Mouse (Mus musculus) embryo, embryonic 10.5 days (tissue): ENCODE measurements around the gene Nat9.

Experiments used
- DNase-seq: peaks from one replicate; pipeline ENCODE4 v3.0.0-alpha.2; 2015; ENCODE audit warnings: low spot score

Gene Nat9

DNA sequence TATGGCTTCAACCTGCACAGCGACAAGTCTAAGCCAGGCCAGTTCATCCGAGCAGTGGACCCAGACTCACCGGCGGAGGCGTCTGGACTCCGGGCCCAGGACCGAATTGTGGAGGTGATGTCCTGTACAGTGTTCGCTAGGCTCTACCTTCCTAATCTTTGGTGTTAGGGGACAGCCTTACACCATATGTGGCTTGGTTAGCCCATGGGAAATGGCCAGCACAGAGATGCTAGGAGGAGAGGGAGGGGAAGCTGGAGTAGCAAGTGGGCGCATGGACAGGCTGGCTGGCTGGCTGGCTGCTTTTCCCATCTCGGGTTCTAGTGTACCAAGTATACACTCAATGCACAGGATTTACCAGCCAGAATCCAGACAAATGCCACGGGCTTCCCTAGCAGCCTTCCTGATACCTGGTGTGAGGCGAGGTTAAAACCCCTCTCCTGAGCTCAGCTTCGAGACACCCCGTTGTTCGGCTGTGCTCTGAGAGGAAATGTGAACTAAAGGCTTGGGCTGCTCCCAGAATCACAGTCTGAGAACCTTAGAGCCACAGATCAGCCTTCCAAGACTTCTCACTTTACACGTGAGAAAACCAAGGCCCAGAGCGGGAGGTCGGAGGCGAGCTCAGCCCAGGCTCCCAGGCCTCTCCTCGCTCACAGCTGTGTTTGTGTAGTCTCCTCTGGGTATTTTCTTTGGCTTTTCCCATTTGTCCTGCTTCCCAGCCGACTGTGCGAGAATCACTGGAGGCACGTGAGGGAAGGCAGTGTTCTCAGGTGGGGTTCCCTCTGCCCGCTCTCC lies 11.1 kb downstream of the Nat9 start:
- DNase-seq, result no peak

DNA sequence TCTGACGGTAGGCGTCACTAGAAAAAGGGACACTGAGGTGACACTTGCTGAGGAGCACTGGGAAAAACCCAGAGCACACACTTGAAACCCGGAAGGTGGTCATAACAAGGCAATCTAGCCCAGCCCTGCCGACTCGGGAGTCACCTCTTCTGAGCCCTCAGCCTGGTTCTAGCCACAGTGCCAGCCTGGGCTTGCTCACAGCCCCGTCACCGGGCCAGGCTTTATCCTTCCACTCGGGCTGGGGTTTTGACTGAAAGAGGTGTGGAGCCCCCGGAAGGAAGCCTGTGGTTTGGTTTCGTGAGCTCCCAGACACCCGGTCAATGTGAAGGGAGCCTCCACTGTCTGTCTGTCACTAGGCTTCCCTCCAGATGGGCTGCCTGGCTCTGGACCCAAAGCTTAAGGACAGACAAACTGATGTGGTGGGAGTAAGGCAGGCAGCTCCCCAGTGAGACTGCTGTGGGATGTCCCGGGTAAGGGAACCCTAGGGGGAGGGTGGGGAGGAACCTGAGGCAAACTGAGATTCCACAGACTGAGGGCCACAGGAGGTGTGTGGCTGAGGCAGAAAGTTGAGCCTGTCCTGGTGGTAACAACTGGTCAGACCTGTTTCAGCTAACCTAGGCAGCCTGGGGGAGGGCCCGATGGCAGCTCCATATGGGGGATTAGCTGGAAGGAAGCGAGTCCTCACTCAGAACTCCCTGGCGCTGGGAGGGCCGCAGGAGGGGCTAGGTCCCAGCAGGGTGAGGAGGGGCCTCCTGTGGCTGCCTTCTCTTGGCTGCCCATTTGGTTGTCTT lies 13.9 kb downstream of the Nat9 start:
- no peak for DNase-seq

DNA sequence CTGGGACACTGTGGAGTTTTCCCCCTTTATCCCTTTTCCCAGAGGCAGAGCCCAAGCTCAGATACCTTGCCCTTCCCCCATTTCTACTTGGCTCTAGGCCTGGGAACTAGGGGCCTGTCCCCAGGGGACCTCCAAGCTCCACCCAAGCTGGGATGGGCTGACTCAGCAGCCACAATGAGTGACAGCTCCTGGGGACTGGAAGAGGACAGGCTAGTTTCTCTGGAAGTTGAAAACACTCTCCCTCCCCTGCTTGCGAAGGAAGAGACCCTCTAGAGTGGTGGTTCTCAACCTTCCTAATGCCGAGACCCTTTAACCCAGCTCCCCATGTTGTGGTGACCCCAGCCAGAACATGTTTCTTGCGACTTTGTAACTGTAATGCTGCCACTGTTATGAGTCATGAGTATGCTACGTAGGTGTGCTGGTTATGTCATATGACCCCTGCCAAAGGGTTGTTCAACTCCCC lies 14.8 kb downstream of the Nat9 start:
- DNase-seq, result peak; percentile 60

DNA sequence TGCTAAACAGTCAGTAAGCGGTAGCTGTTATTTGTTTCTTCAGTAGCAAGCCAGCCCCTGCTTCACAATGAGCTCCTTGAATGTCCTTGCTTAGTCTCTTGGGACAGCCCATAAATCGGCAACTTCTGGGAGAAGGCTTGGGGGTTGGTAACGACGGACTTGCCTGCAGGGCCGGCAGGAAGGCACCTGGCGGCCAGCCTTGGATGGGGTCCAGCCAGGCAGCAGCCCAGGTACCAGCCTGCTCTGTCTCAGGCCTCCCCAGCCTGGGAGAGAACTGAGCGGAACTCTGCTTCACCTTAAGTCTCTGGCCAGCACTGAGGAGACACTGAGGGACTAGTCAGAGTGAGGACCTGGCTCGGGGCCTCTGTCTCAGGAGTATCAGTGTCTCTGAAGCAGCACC lies 16.5 kb downstream of the Nat9 start:
- no peak for DNase-seq

DNA sequence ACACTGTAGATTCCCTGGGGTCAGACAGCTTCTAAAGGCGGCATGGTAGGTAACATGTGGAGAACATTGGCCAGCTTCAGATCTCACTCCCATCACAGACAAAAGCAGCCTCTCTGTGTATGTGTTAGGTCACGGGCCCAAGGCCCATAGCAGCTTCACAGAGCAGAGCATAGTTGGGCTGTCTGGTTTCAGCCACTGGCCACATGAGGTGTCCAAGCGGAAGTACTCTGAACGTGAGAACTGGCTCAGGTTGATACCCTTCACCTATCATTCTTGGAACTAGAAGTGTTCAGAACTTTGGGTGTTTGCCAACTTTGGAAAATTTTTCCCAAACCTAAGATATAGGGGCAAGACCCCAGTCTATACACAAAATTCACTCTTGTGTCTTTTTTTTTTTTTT lies 18.2 kb downstream of the Nat9 start:
- DNase-seq, result no peak

DNA sequence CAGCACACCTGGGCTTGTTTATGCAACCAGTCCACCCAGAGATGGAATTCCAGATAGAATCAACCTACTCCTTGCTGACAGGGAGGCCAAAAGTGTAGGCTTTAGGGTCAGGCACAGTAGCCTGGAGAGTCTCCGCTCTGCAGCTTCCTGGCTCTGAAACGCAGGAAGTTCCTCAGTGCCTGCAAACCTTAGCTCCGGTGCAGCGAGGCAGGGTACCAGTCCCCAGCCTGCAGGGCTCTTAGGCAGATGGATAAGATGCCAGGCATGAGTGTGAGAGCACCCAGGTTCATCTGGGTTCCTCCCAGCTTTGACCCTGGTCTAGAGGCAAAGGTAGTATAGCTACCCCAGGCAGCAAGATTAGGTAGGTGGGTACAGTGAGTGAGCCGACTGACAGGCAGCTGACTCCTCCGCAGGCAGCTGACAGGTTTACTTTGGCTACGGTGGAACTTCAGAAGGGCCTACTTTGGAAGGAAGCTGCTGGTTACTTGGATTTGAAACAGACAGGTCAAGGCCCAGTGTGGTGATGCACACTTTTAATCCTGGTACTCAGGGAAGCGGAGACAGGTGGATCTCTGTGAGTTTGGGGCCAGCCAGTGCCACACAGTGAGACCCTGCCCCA lies 19.9 kb downstream of the Nat9 start:
- no peak for DNase-seq

DNA sequence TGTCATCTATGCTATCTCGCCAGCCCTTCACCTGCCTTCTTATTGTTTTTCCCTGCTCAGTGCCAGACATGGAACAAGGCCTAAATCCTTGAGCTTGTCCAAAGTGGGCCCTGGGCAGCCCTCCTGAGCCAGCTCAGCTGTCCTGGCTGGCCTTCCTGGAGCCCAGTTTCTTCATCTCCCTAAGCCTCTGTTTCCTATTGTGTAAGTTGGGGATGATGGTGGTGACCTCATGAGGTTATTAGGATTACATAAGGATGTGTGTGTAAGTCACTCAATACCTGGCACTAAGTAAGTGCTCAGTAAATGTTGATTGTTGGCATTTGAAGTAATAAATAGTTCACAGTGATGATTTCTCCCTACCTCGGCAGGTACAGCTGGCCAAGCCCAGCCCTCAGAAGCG lies 20.9 kb downstream of the Nat9 start:
- no peak for DNase-seq

DNA sequence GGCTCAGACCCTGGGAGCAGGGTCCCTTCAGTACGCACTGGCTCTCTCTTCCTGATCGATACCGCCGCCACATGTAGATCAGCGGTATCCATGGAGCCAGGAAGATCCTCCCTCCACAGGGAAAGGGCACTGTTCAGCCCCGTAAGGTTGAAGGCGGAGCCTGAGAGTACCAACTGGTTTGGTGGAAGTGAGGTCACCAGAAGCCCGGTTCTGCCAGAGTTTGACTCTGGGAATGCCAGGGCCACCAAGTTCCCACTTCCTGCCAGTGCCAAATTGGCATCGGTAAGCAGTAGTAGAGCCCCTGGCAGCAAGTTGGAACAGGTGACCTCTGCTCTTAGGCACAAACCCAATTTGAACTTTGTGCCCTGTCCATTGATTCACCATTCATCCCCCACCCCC lies 22.7 kb downstream of the Nat9 start:
- DNase-seq, result no peak

DNA sequence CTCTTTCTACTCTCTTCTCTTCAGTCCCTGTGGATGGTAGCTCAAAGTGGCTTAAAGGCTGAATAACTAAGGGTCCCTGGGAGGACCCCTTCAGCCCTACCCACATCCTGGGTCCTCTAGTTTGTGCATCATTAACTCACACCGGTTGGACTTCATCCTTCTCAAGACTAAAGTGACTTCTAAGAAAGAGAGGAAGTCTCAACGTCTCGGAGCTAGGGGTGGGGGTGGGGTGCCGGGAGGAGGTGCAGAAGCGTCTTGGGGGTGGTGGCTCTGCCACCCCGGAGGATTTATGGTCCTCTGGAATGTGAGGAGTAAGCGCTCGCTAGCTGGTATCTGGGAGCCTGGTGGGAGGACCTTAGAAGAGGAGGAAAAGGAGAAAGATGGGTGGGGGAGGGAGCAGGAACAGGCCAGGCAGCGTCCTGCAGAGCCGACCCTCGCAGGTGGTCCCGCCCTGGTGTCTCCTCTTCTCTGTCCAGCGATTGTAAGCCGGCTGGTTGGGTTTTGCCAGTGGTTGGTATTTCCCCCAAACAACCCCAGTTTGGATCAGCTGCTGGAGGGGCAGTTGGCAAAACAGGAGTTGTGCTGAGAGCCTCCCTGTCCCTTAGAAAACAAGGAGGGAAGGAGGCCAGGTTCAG lies 23.2 kb downstream of the Nat9 start:
- peak; percentile 60 for DNase-seq

DNA sequence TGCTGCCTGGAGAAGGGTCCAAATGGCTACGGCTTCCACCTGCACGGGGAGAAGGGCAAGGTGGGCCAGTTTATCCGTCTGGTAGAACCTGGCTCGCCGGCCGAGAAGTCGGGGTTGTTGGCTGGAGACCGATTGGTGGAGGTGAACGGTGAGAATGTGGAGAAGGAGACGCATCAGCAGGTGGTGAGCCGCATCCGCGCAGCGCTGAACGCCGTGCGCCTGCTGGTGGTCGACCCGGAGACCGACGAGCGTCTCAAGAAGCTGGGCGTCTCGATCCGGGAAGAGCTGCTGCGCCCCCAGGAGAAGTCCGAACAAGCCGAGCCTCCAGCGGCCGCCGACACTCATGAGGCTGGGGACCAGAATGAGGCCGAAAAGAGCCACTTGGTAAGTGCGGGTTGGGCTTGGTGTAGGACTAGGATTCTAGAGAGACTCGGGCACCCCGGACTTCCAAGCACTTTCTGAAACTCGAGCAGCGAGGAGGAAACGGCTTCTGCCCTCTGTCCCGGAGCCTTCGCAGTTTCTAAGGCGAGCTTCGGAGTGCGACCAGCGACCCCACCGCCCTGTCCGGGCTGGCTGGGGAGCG lies 24.0 kb downstream of the Nat9 start:
- peak; percentile 71 for DNase-seq

DNA sequence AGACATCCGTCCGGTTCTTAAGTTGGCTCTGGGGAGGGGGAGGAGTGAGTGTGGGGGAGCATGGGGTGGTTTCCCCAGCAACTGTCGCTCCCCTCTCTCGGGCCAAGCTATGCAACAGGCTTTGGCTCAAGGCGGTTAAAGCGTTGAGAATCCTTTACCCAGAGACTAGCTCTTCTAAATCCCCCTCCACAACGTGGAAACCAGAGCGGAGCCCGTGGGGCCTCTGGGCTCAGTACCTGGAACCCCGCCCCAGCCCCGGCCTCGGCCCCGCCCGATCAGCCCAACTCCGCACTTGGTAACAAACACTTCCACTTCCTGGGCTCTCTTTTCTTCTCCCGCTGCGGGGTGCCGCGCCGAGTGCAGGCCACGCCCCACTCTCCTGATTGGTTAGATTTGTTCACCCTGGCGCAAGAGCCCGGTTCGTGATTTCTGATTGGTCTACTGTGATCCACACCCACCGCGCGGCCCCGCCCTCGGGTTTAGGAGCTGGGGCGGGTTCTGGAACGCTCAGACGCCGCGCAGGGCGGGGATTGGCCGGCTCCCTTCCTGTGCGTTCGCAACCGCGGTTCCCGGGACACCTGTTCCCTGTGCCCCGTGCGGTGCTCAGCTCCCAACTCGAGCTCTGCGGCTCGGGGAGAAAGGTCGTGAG lies 24.7 kb downstream of the Nat9 start, which contains the start of gene Slc9a3r1:
Gene Slc9a3r1, plus strand, starts transcription at position 510 of the 649 bp plus-strand sequence.
- DNase-seq, result peak; percentile 99

DNA sequence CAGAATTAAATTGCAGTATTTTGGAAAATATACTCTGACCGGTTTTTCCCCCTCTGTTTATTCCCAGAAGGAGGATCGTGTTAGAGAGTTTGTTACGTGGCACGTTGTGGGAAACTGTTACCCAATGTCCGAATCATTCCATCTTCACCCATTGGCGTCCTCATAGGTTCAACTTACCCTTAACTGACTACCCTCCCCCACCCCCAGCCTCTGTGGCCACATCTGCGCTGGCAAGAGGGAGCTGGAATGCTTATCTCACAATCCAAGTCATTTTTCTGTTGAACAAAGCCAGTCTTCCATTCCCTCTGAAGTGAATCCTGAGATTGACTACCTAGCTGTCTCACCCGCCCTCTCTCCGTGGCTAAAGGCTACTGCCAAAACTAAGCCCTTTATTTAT lies 25.5 kb downstream of the Nat9 start:
- no peak for DNase-seq

DNA sequence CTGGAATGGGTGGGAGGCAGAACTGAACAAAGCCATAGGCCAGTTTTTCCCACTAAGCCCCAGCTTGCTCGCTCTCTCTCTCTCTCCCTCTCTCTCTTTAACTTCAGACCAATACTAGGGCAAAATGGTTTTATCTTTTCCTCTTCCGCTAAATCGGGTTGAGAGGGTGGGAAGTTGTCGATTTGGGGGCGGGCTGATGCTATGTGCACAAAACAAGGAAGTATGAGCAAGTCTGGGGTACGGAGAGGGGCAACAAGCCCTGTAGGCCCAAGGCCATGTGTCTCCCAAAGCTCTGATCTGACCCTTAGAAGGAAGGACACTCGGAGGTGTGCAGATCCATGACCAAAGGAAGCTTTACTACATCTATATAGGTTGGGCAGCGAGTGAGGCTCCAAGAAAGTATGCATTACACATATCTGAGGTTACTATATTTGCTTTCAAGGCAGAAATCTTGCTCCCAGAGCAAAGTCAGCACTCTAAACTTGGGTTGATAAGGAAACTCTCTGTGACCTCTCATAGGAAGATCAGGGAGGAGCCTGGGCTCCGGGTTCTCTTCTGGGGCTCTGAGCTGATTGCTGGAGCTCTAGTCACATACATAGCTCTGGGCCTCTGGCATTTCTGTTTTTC lies 26.0 kb downstream of the Nat9 start:
- no peak for DNase-seq

DNA sequence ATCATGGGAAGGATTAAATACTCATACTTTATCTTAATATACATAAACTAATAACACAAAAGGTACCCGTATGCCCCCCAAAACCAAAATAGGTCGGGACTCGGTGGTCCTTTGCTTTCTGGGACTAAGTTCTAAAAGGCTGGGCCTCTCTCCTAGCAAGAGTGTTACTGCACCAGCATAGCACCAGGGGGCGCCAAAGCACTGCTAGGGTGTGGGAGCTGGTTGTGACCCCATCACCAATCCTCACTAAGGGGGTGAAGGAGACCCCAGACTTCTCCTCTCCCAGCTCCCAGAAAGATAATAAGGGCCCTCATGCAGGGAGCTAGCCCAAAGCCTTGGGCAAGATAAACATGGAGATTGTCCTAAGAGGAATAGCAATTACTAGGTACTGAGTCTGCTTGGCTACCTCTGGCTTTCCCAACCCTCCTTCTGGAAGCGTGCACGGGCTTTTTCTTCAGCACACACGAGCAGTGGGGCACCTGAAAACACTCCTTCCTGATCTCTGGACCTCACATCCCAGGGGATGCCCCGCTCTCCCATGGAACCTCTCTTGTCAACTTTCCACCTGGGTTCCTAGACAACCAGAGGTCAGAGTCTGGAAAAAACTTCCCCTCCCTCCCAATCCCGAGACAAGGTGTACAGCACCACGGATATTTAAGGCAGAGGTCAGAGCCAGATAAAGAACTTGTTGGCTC lies 26.6 kb downstream of the Nat9 start:
- DNase-seq, result peak; percentile 84

DNA sequence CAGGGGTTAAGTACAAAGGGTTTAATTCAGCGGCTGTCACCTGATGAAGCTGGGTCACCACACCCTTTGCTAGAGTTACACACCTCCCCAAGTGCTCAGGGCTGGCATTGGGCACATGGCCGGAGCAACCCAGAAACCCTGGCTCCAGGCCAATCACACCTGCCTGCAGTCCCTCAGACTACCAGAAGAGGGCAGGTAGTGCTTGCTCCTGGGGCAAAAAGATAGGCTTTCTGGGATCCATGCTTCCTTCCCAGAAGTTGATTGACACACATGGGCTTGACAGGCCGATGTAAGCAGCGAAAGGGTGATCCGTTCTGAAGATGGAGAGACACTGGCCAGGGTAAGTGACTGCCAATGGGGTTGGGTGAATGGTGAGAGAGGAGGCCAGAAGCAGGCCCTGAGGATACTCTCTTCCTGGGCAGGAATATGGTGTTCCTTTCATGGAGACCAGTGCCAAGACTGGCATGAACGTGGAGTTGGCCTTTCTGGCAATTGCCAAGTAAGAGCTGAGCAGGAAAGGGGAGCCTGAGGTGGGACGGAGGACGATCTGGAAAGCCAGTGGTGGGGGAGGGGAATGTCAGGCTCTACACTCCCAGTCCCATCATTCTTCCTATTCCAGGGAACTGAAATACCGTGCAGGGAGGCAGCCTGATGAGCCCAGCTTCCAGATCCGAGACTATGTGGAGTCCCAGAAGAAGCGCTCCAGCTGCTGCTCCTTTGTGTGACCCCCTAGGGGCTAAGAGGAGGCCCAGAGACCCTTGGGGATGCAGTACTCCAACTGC lies 27.5 kb downstream of the Nat9 start:
- DNase-seq, result peak; percentile 71

DNA sequence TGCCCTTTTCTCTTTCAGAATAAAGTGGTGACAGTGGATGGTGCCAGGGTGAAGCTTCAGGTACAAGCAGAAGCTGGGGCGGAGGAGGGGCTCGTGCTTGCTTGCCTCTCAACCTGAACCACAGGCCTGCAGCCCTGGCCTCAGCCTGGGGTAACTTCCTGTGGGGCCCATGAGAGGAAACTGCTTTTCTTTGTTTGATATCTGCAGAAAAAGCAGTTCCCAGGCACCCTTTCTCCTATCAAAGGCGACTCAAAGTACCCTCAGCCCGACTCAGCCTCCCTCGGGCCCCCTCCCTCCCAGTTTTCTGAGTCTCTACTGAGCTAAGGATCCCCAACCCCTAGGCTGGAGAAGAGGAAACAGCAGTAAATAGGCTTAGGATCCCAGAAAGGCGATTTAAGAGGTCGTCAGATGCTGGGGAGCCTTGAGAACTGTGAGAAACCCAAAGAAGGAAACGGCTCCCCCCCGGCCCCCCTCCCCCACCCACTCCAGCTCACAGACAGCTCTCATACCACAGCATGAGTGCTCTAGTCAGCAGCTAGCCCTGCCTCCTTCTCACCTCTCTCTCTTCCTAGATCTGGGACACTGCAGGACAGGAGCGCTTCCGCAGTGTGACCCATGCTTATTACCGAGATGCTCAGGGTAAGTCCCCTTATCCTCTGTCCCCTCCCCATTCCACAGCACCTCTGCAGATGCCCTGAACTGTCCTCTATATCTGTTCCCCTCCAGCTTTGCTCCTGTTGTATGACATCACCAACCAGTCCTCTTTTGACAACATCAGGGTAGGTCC lies 29.5 kb downstream of the Nat9 start:
- DNase-seq, result no peak

DNA sequence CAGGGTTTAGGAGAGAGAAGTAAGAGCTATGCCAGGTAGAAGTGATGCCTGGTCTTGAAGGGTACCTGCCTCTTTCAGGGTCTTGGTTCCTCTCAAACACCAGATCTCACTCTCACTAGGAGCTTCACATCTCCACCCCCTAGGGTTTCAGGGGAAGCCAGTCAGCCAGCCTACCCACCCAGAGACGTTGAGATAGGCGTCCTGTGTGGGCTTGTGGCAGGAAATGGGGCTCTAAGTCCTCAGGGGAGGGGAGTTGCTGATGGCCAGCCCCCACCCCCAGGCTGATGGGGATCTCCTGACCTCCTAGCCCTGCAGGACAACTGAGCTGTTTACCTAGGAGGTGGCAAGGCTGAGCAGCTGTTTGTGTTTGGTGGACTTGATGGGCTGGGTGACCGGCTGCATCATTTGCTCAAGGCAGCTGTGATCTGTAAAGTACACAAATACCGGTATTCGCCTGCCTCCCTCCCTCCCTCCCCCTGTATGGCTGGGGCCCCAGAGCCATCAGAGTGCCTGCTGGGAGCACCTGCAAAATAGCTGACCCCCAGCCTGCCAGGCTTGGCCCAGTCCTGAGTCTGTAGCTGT lies 32.5 kb downstream of the Nat9 start:
- DNase-seq, result no peak

DNA sequence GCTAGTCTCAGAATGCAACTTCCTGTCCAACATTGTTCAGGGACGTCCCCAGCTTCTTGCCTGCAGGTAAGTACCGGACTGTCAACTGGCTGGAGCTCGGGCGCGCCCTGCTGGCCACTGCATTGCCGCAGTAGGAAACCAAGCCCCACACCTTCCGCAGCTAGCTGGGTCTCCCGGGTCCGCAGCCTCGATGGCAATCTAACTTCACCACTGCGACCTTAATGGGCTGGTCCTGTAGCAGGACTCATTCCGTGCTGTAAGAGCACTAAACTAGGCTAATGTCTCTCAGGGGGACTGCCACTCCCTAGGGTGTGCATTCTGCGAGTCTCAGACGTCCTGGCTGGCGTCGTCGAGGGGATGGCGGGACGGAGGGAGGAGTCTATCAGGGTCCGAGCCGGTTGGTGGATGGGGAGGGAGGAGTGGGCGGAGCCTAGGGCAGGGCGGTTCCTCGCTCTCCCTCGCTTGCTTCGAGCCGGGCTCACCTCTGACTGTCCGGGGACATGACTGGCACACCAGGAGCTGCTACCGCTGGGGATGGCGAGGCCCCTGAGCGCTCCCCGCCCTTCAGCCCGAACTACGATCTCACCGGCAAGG lies 33.9 kb downstream of the Nat9 start:
- peak; percentile 82 for DNase-seq
